Mouse (Mus musculus): ENCODE measurements around the gene Csrp1. TPM values are rescaled to one million over a fixed set of nuclear protein-coding genes. Genes with fewer than 3 reads are reported as not detected.

The Csrp1 gene
- total and polyA plus RNA-seq, 2 experiments from 2014 or later, result 145 to 840 TPM

DNA sequence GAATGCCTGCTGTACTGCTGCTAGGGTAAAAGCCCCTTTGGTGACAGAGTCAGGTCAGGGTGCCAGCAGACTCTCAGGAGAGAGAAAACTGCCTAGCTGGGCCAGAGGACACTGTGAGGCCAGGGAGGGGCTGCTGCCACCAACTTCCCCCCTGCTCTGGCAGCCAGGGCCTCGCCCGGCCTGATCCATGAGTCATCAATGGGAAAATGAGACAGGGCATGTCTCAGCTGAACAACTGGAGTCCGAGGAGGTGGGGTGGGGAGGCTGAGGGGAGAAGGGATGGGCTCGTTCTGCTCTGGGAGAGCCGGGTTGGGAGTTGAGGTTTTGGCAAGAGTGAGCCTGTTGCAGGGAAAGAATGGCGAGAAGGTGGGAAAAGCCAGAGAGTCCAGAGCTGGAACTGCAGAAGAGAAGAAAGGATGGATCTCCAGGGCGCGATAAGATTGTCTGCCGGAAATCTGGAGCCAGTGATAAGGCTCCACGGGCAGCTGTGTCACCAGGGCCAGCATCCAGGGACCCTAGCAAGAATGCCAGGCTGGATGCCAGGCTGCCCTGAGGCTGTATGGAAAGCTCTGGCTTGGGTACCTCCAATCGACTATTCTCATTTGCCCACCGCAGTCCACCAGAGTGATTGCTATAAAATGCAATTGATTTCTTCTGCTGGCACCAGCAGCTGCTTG lies 51.2 kb downstream of the Csrp1 start:
- 27% methylated on average over 12 of the region's 12 CpGs for WGBS
- Histone ChIP-seq H3K9me3 (replicated peaks; ENCODE audit: control insufficient read depth, low read length) (no peaks in the 10 kb centered on the region), H3K4me2 (ENCODE audit: low read depth, low read length) (no peak overlapping the region)

GRCm38 (mm10) chr1:135771573-135771970 lies 51.7 kb downstream of the Csrp1 start:
- H3K4me1 ChIP-seq (ENCODE audit: control insufficient read depth, insufficient read depth), result peaks cover 50% of the 10 kb centered on the region
- 57% methylated on average over 8 of the region's 8 CpGs for WGBS

More for the DNA sequence above, 51.2 kb downstream of the Csrp1 start:
- Histone ChIP-seq H3K4me3 (ENCODE audit: low read depth, low read length) (no peak overlapping the region), H3K27ac (ENCODE audit: low read depth) (peak overlapping the region; percentile 60), H3K9ac (replicated peaks; ENCODE audit: low read depth, low read length) (peak overlapping the region; percentile 23; the same call in 1 of the 2 replicates), H3K4me1 (ENCODE audit: control insufficient read depth, insufficient read depth) (peaks cover 45% of the 10 kb centered on the region), H3K36me3 (replicated peaks; ENCODE audit: control insufficient read depth, insufficient read depth, low read length) (peaks cover 17% of the 10 kb centered on the region), H3K27me3 (ENCODE audit: control insufficient read depth, insufficient read depth, low read length) (no peaks in the 10 kb centered on the region)
- DNase-seq (ENCODE audit: low spot score) (peak; percentile 65), ATAC-seq (ENCODE audit: insufficient read depth, low read depth) (peak; percentile 38)
- TF ChIP-seq CTCF (IDR thresholded peaks at IDR 0.05; ENCODE audit: low read depth), result no peak
- TF ChIP-seq EP300 (IDR thresholded peaks at IDR 0.05; ENCODE audit: low read depth), result no peak

GRCm38 (mm10) chr1:135776596-135776995 lies 56.7 kb downstream of the Csrp1 start:
- Histone ChIP-seq H3K27ac (ENCODE audit: low read depth) (peak overlapping the region; percentile 47), H3K9ac (replicated peaks; ENCODE audit: low read depth, low read length) (no peak overlapping the region), H3K4me2 (ENCODE audit: low read depth, low read length) (no peak overlapping the region), H3K27me3 (ENCODE audit: control insufficient read depth, insufficient read depth, low read length) (0 out of 2 replicates have a peak, but pooled peaks cover 8% of the 10 kb centered on the region), H3K4me3 (ENCODE audit: low read depth, low read length) (no peak overlapping the region), H3K9me3 (replicated peaks; ENCODE audit: control insufficient read depth, low read length) (no peaks in the 10 kb centered on the region), H3K36me3 (replicated peaks; ENCODE audit: control insufficient read depth, insufficient read depth, low read length) (no peaks in the 10 kb centered on the region), H3K4me1 (ENCODE audit: control insufficient read depth, insufficient read depth) (peaks cover 22% of the 10 kb centered on the region)
- no peak for TF ChIP-seq EP300 (IDR thresholded peaks at IDR 0.05; ENCODE audit: low read depth)
- TF ChIP-seq CTCF (IDR thresholded peaks at IDR 0.05; ENCODE audit: low read depth), result no peak
- no peak for DNase-seq (ENCODE audit: low spot score)
- no peak for ATAC-seq (ENCODE audit: insufficient read depth, low read depth)

More at GRCm38 (mm10) chr1:135771573-135771970, 51.7 kb downstream of the Csrp1 start:
- Histone ChIP-seq H3K27me3 (ENCODE audit: control insufficient read depth, insufficient read depth, low read length) (no peaks in the 10 kb centered on the region), H3K9ac (replicated peaks; ENCODE audit: low read depth, low read length) (0 out of 2 replicates have a peak overlapping the region, but pooled peaks have one; percentile 23), H3K4me2 (ENCODE audit: low read depth, low read length) (no peak overlapping the region), H3K36me3 (replicated peaks; ENCODE audit: control insufficient read depth, insufficient read depth, low read length) (peaks cover 17% of the 10 kb centered on the region), H3K9me3 (replicated peaks; ENCODE audit: control insufficient read depth, low read length) (no peaks in the 10 kb centered on the region), H3K27ac (ENCODE audit: low read depth) (no peak overlapping the region; the same call in 1 of the 2 replicates), H3K4me3 (ENCODE audit: low read depth, low read length) (no peak overlapping the region)
- no peak for DNase-seq (ENCODE audit: low spot score)
- TF ChIP-seq EP300 (IDR thresholded peaks at IDR 0.05; ENCODE audit: low read depth) (no peak), CTCF (IDR thresholded peaks at IDR 0.05; ENCODE audit: low read depth) (no peak)
- ATAC-seq (ENCODE audit: insufficient read depth, low read depth), result no peak

GRCm38 (mm10) chr1:135777046-135777445 lies 57.2 kb downstream of the Csrp1 start:
- H3K4me1 ChIP-seq (ENCODE audit: control insufficient read depth, insufficient read depth), result peaks cover 20% of the 10 kb centered on the region; the same call in 1 of the 2 replicates
- no peaks in the 10 kb centered on the region for H3K9me3 ChIP-seq (replicated peaks; ENCODE audit: control insufficient read depth, low read length)
- ATAC-seq (ENCODE audit: insufficient read depth, low read depth) (no peak), DNase-seq (ENCODE audit: low spot score) (no peak)
- H3K4me2 ChIP-seq (ENCODE audit: low read depth, low read length), result no peak overlapping the region
- WGBS, result 97% methylated on average over 1 of the region's 1 CpGs
- no peak for TF ChIP-seq EP300 (IDR thresholded peaks at IDR 0.05; ENCODE audit: low read depth)
- no peak overlapping the region for H3K27ac ChIP-seq (ENCODE audit: low read depth)
- no peak overlapping the region for H3K9ac ChIP-seq (replicated peaks; ENCODE audit: low read depth, low read length)
- H3K4me3 ChIP-seq (ENCODE audit: low read depth, low read length), result no peak overlapping the region
- no peaks in the 10 kb centered on the region for H3K36me3 ChIP-seq (replicated peaks; ENCODE audit: control insufficient read depth, insufficient read depth, low read length)
- 0 out of 2 replicates have a peak, but pooled peaks cover 8% of the 10 kb centered on the region for H3K27me3 ChIP-seq (ENCODE audit: control insufficient read depth, insufficient read depth, low read length)

DNA sequence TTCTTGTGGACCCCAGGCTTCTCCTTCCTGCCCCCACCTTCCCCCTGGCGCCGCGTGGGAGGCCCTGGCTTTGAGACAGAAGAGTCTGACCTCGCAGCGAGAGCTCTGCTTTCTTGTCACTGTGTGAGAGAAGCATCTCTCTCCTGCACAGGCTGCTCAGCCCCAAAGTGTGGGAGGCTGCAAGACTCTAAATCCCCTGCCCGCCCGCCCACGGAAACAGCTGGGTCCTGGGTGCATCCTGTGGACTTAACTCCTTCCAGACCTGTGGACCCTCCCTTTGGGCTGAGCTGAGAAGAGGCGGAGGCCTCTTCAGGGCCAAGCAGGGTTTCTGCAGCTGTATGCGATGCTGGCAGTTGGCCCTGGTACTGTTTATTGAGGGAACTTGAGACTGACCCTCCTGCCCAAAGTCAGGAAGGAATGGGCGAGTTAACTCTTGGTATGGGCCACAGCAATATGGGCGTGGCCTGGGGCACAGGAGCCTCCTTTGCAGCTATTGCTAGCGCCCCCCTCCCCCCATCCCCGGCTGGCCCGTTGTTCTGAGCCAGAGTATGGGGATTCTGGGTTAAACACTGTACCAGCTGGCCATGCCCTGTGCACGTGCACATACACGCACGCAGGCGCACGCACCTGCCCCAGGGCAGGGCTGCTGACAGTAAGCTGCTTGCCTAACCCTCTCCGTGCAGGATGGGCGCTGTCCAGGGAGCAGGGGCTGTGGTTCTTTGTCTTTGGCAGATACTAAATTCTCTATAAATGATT lies 59.1 kb downstream of the Csrp1 start, which contains the start of gene Tnni1:
Tnni1 (plus strand) TSS at position 655 of the 756 bp plus-strand sequence.
- no peak within 1 kb of the TSS for H3K9ac ChIP-seq (replicated peaks; ENCODE audit: low read depth, low read length)
- TF ChIP-seq EP300 (IDR thresholded peaks at IDR 0.05; ENCODE audit: low read depth) (no peak), CTCF (IDR thresholded peaks at IDR 0.05; ENCODE audit: low read depth) (no peak)
- 35% methylated on average over 22 of the region's 22 CpGs for WGBS
- H3K27ac ChIP-seq (ENCODE audit: low read depth), result peak within 1 kb of the TSS; percentile 75
- ATAC-seq (ENCODE audit: insufficient read depth, low read depth) (peak; percentile 62), DNase-seq (ENCODE audit: low spot score) (no peak)
- H3K9me3 ChIP-seq (replicated peaks; ENCODE audit: control insufficient read depth, low read length), result no peaks in the 10 kb centered on the region
- no peaks in the 10 kb centered on the region for H3K36me3 ChIP-seq (replicated peaks; ENCODE audit: control insufficient read depth, insufficient read depth, low read length)
- no peak within 1 kb of the TSS for H3K4me2 ChIP-seq (ENCODE audit: low read depth, low read length)
- no peak within 1 kb of the TSS for H3K4me3 ChIP-seq (ENCODE audit: low read depth, low read length)
- H3K27me3 ChIP-seq (ENCODE audit: control insufficient read depth, insufficient read depth, low read length), result 0 out of 2 replicates have a peak, but pooled peaks cover 8% of the 10 kb centered on the region
- peaks cover 20% of the 10 kb centered on the region; the same call in 1 of the 2 replicates for H3K4me1 ChIP-seq (ENCODE audit: control insufficient read depth, insufficient read depth)
